Mouse (Mus musculus): ENCODE measurements at regions not wholly inside any gene's neighbourhood (a gene's known extent, or its start where the extent isn't known, plus 50 kb on each side); places are given as distances from the start of the nearest gene placed in this dataset.

DNA sequence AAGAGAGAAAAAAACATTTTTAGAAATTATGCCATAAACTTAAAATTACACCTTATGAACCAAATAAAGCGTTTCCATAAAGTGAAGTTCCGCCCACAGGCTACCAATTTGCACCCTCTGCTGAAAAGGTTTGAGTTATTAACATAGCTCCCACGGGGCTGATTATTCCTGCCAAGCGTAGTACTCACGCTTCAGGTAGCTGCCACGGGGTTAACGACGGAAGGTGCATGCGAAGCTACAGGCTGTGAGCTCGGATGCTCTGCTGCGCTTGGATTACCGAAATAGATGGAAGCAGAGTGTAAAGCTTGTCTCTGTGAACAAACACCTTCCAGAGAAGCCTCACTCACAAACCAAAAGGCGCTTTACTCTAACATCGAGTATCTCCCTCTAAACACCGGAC lies 109.9 kb upstream of the Pard3b start:
- no peak for ATAC-seq (replicated peaks; ENCODE audit: low FRiP score, poor library complexity, severe bottlenecking)

- no peak for ATAC-seq (replicated peaks; ENCODE audit: low FRiP score, poor library complexity, severe bottlenecking)
These were observed 108.5 kb upstream of the Pard3b start for GRCm38 (mm10) chr1:61530166-61530565.

DNA sequence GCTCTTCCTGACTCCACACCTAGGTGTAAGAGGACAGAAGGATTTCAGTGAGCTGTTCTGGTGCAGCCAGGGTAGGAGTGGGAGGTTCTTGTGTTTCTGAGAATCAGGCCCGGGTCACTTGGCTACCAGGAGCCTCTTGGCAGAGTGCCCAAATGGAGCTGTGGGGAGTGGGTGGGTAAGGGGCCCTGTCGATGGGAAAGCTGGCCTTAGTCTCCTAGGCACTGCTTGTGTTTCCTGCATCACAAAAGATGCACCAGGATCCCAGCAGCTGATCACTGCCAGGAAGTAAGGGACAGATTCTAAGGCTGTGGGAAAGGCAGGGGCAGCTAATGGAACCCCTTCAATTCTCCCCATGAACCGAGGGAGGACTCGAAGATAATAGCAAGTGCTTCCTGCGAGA lies 107.1 kb upstream of the Pard3b start:
- ATAC-seq (replicated peaks; ENCODE audit: low FRiP score, poor library complexity, severe bottlenecking), result no peak

- ATAC-seq (replicated peaks; ENCODE audit: low FRiP score, poor library complexity, severe bottlenecking), result no peak
These were observed 98.5 kb upstream of the Pard3b start for GRCm38 (mm10) chr1:61540081-61540480.

GRCm38 (mm10) chr1:61541166-61541565 lies 97.5 kb upstream of the Pard3b start:
- no peak for ATAC-seq (replicated peaks; ENCODE audit: low FRiP score, poor library complexity, severe bottlenecking)

DNA sequence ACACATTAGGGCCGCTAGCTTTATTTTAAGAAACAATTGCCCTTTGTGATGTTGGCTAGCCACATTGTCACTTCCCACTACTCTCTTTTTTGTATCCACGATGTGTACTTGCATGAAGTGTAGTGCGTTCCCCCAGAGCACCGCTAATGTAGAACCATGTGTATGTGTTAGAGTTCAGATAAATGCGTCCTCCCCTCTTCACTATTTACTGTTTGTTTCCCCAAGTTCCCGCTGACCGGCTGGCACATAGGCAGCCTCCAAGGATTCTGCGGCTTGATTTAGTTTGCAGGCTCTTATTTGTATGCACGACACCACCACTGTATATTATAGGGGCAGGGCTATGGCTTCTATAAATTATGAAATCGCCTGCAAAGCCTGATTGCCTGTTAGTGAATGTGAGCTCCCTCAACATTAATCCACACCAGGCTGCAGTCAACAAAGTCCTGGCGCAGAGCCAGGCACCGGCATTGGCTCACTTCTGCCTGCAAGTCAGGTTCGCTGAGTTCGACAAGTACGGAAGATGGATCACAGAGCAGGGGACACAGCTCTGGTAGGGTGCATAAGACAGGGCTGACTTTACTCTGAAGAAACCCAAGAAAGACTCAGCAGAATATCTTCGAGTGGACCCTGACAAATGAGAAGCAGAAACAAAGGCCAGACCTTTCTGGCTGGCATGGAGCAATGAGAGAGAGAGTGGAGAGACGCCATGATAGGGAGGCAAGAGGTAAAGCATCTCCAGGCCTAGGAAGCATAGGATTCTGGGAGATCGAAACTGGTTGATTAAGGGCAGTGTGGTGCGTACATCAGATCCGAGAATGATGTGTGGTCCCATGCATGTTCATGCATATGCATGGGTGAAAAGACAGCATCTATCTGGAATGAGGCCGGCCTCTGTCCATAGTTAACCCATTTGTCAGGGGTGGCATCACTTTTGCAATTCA lies 85.8 kb upstream of the Pard3b start:
- no peak for ATAC-seq (replicated peaks; ENCODE audit: low FRiP score, poor library complexity, severe bottlenecking)

GRCm38 (mm10) chr1:61559514-61559913 lies 79.1 kb upstream of the Pard3b start:
- ATAC-seq (replicated peaks; ENCODE audit: low FRiP score, poor library complexity, severe bottlenecking), result no peak

GRCm38 (mm10) chr1:61562091-61562490 lies 76.5 kb upstream of the Pard3b start:
- no peak for ATAC-seq (replicated peaks; ENCODE audit: low FRiP score, poor library complexity, severe bottlenecking)

GRCm38 (mm10) chr1:61565471-61565870 lies 73.2 kb upstream of the Pard3b start:
- no peak for ATAC-seq (replicated peaks; ENCODE audit: low FRiP score, poor library complexity, severe bottlenecking)

GRCm38 (mm10) chr1:61574276-61574675 lies 64.3 kb upstream of the Pard3b start:
- ATAC-seq (replicated peaks; ENCODE audit: low FRiP score, poor library complexity, severe bottlenecking), result no peak

DNA sequence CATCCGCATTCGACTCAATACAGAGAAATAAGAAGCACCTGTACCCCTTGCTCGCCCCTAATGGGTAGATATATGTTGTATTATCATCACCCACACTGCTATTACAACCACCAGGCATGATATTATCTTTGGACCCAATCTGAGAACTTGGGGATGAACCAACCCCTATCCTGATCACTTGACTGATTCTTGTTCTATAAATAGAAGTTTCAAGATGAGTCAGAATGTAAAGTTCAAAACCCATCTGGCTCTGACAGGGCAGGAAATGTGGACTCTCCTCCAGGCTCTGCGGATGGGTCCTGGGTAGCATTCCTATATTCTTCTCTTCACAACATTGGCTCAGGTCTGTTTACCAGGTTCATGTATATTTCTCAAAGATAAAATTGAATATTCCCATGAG lies 61.9 kb upstream of the Pard3b start:
- ATAC-seq (replicated peaks; ENCODE audit: low FRiP score, poor library complexity, severe bottlenecking), result no peak

GRCm38 (mm10) chr1:61587251-61587650 lies 51.4 kb upstream of the Pard3b start:
- no peak for ATAC-seq (replicated peaks; ENCODE audit: low FRiP score, poor library complexity, severe bottlenecking)

Measured in erythroblast, adult 5-6 weeks (primary cell).